Comparison of ENCODE assay signal across 11 mouse cellular contexts in the genomic region with DNA sequence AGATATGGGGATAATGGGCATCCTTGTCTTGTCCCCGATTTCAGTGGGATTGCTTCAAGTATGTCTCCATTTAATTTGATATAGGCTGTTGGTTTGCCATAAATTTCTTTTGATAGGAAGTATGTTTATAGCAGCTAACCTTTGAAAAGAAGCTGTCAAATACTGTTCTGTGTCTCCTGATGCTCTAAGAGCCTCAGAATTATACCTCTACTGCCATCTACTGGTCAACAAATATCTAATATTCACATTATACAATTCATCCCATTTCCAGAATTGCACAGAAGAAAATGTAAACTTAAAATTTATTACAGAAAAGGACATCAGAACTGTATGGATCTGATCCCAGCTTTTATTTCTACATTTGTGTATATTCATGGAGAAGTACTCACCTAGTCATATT.
A peak's percentile ranks its signal among the peaks of the same experiment; 100 is the strongest.
DNase-seq lines count a peak whose midpoint lies in the region; ATAC-seq and TF ChIP-seq lines count a peak whose summit lies in the region.
"Had no signal": no experiment of that assay in that cellular context is flagged by ENCODE, and none has a peak within 500 bp of the region (broad histone marks: within the 10 kb centered on the region; RNA-seq: fewer than 3 reads in every experiment).

No protein-coding gene starts in this region.

- H3K36me3 ChIP-seq in midbrain, embryonic 12.5 days, result no peaks in the 10 kb centered on the region
- H3K36me3 ChIP-seq in midbrain, embryonic 10.5 days, result no peaks in the 10 kb centered on the region
- H3K36me3 ChIP-seq in hindbrain, embryonic 14.5 days (replicated peaks; ENCODE audit: control insufficient read depth, insufficient read depth), result no peaks in the 10 kb centered on the region
- H3K36me3 ChIP-seq in stomach, postnatal 0 days (ENCODE audit: control insufficient read depth, insufficient read depth, low read length), result no peaks in the 10 kb centered on the region
- H3K36me3 ChIP-seq: liver, embryonic 13.5 days had no signal

- H3K4me3 ChIP-seq in midbrain, embryonic 12.5 days, result no peak overlapping the region
- no peak overlapping the region for H3K4me3 ChIP-seq in midbrain, embryonic 10.5 days
- no peak overlapping the region for H3K4me3 ChIP-seq in hindbrain, embryonic 14.5 days (replicated peaks; ENCODE audit: low read length)
- H3K4me3 ChIP-seq in stomach, postnatal 0 days (ENCODE audit: low read depth, low read length), result no peak overlapping the region
- H3K4me3 ChIP-seq: erythroblast, embryonic 14.5 days; liver, embryonic 13.5 days had no signal

- TF ChIP-seq EP300 in stomach, postnatal 0 days (optimal IDR thresholded peaks at IDR 0.05), result no peak

- H3K9me3 ChIP-seq in midbrain, embryonic 12.5 days, result no peaks in the 10 kb centered on the region
- H3K9me3 ChIP-seq in midbrain, embryonic 10.5 days (replicated peaks), result no peaks in the 10 kb centered on the region
- H3K9me3 ChIP-seq in hindbrain, embryonic 14.5 days (ENCODE audit: control insufficient read depth, low read length), result no peaks in the 10 kb centered on the region
- H3K9me3 ChIP-seq in stomach, postnatal 0 days (ENCODE audit: control insufficient read depth, low read length), result no peaks in the 10 kb centered on the region
- H3K9me3 ChIP-seq: liver, embryonic 13.5 days had no signal

- WGBS in midbrain, embryonic 12.5 days, result 59% methylated on average over 1 of the region's 1 CpGs
- 67% methylated on average over 1 of the region's 1 CpGs for WGBS in midbrain, embryonic 10.5 days
- 46% methylated on average over 1 of the region's 1 CpGs for WGBS in hindbrain, embryonic 14.5 days
- 53% methylated on average over 1 of the region's 1 CpGs for WGBS in stomach, postnatal 0 days

- 0 out of 2 replicates have a peak, but pooled peaks have one; percentile 49 for ATAC-seq in cerebellum, adult (ENCODE audit: insufficient number of reproducible peaks, low FRiP score, low TSS enrichment)
- ATAC-seq in midbrain, embryonic 12.5 days (ENCODE audit: low FRiP score, low read depth), result peak; percentile 79
- peak; percentile 84 for ATAC-seq in hindbrain, embryonic 14.5 days (ENCODE audit: low FRiP score)
- no peak for ATAC-seq in stomach, postnatal 0 days (ENCODE audit: low FRiP score, low TSS enrichment)

- H3K4me1 ChIP-seq in midbrain, embryonic 12.5 days, result no peaks in the 10 kb centered on the region
- no peaks in the 10 kb centered on the region for H3K4me1 ChIP-seq in midbrain, embryonic 10.5 days
- H3K4me1 ChIP-seq in hindbrain, embryonic 14.5 days (replicated peaks; ENCODE audit: control insufficient read depth, insufficient read depth, low read length), result no peaks in the 10 kb centered on the region
- H3K4me1 ChIP-seq in stomach, postnatal 0 days (replicated peaks; ENCODE audit: control insufficient read depth, insufficient read depth), result no peaks in the 10 kb centered on the region
- H3K4me1 ChIP-seq: liver, embryonic 13.5 days had no signal

- H3K9ac ChIP-seq in midbrain, embryonic 12.5 days (replicated peaks), result no peak overlapping the region
- H3K9ac ChIP-seq in hindbrain, embryonic 14.5 days, result no peak overlapping the region
- H3K9ac ChIP-seq in stomach, postnatal 0 days (ENCODE audit: low read length), result no peak overlapping the region
- H3K9ac ChIP-seq: liver, embryonic 13.5 days had no signal

- H3K27ac ChIP-seq in midbrain, embryonic 12.5 days (replicated peaks), result no peak overlapping the region
- H3K27ac ChIP-seq in midbrain, embryonic 10.5 days (replicated peaks), result no peak overlapping the region
- H3K27ac ChIP-seq in hindbrain, embryonic 14.5 days, result no peak overlapping the region
- no peak overlapping the region for H3K27ac ChIP-seq in stomach, postnatal 0 days (replicated peaks)
- H3K27ac ChIP-seq: liver, embryonic 13.5 days had no signal

- no peak overlapping the region for H3K4me2 ChIP-seq in midbrain, embryonic 12.5 days (replicated peaks)
- no peak overlapping the region for H3K4me2 ChIP-seq in hindbrain, embryonic 14.5 days (replicated peaks)
- H3K4me2 ChIP-seq in stomach, postnatal 0 days (replicated peaks; ENCODE audit: low read depth), result no peak overlapping the region
- H3K4me2 ChIP-seq: liver, embryonic 13.5 days had no signal

- no peaks in the 10 kb centered on the region for H3K27me3 ChIP-seq in midbrain, embryonic 12.5 days
- no peaks in the 10 kb centered on the region for H3K27me3 ChIP-seq in midbrain, embryonic 10.5 days (ENCODE audit: low read depth, poor library complexity, severe bottlenecking)
- no peaks in the 10 kb centered on the region for H3K27me3 ChIP-seq in hindbrain, embryonic 14.5 days (ENCODE audit: control insufficient read depth, insufficient read depth, low read length)
- H3K27me3 ChIP-seq in stomach, postnatal 0 days (ENCODE audit: control insufficient read depth, insufficient read depth, low read length), result no peaks in the 10 kb centered on the region
- H3K27me3 ChIP-seq: liver, embryonic 13.5 days had no signal

- DNase-seq in cerebellum, adult 9-11 months, result no peak
- no peak for DNase-seq in midbrain, embryonic 10.5 days (ENCODE audit: low spot score)
- peak; percentile 85 for DNase-seq in hindbrain, embryonic 14.5 days (ENCODE audit: low spot score)
- DNase-seq in stomach, postnatal 0 days (ENCODE audit: low spot score), result no peak
- no peak for DNase-seq in right cerebral cortex, postnatal 10 days (ENCODE audit: low spot score in 2 of 2)
- no peak for DNase-seq in urinary bladder, postnatal 14 days (ENCODE audit: low spot score)
- DNase-seq: kidney, adult 18-20 months; liver, embryonic 13.5 days had no signal

- peak; percentile 69 for TF ChIP-seq CTCF in stomach, postnatal 0 days (IDR thresholded peaks at IDR 0.05; ENCODE audit: low read depth)
